Mouse (Mus musculus): ENCODE results near the gene Swsap1.

The Swsap1 gene

DNA sequence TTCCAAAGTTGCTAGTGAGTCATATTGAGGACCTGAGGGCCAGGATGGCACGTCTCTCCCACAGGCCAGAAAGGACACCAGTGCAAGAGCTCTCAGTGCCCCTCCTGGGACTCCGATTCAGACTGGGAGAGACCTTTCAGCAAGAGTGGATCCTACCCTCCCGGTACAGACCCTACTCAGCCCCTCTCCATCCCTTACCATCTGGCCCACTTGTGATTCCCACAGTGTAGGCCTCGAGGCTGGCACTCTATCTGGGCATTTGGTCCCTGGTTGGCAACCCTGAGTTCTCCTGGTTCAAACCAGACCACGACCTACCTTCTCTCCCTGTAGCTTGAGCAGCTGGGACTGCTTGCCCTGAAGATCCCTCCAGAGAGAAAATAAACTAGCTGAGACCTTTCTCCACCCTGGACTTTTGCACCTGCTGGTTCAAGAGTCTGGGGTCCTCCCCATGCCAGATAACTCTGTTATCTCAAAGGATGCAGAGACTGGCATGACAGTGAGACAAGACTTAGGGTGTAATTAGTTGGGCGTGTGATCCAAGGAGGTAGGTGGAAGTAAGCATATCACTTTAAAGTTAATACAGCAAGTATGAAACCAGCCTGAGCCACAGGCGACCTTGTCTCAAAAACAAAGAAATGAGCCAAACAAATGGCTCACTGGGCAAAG is 20.0 kb upstream of the Swsap1 start:
- DNase-seq (ENCODE audit: low spot score in 2 of 2) = no peak

DNA sequence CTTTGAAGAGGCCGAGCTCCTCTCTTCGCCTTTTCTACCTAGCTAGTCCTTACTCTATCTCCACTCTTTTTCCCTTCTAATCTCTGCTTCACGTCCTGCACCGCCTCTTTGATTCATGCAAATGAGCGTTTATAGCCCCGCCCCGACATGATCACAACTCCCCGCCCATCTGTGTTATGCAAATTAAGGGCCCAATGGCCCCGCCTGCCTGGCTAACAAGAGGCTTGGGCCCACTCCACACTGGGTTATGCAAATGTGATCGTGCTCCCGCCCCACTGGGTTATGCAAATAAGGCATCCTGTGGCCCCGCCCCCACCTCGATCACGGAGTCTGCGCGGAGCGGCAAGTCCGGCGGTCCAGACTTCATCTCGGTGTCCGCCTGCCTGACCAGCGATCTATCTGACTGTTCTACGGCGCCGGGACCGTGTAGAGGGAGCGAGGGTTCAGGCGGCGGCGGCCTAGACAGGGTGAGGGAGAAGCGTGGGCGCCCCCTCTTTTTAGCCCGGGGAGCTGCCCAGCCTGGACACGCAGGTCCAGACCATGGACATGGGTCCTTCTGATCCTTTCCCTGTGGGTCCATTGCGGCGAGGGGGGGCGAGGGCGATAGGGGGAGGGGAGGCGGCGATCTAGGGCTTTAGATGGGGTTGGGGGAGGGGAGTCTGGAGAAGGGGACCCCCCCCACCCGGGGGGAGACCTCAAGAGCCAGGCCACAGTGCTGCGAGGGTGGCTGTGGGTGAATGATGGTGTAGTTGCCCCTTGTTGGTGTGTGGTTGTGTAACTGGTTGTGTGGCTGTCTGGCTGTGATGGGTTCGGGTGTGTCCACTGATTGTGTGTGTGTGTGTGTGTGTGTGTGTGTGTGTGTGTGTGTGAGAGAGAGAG is 18.6 kb upstream of the Swsap1 start, which contains the start of gene Plppr2:
TSS of gene Plppr2 (plus strand) at position 342 of the 879 bp plus-strand sequence.
- peak; percentile 91 to 96 for DNase-seq (ENCODE audit: low spot score in 2 of 2)

DNA sequence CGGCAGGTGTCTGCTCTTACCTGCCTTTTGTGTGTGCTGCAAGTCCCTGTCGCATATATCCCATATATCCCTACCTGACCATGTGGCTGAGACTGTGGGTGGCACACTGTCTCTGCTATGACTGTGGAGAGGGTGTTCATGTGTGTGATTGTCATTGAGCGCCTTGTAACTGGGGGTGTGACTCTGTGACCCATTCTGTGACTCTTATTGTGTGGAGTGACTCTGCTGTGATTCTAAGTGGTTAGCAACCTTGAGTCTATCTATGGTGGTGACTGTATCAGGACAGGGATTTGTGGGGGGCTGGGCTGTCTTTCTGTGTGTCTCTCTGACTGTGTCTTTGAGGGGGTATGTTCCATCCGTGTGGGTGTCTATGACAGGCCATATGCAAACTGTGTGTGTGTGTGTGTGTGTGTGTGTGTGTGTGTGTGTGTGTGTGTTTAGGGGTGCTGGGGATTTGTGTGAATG is 17.8 kb upstream of the Swsap1 start:
- no peak for DNase-seq (ENCODE audit: low spot score in 2 of 2)

DNA sequence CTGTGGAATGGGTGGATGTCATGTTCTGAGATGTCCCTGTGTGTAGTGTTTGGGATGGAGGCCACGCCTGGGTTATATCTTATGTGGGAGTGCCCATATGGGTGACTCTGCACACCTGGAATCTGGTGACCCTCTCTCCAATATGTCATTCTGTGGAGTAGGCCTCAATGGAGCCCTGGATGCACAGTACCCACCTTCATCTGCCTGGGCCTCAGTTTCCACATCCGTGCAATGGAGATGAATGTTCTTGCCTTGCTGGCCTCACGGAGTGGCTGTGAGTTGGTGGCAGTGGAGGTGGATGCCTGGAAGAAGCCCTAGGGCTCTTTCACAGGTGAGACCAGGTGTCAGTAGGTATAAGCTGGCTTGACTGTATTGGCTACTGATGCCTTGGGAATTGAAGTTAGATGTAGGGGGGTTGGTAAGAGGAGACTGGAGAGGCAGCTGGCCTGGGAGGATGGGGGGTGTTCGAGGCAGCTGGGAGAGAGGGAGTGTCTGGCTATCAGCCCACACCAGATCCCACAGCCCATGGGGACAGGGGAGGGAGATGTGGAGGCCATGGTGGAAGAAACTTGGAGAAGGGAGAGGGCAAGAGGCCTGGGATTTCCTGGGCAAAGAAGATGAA is 17.2 kb upstream of the Swsap1 start:
- DNase-seq (ENCODE audit: low spot score in 2 of 2) = no peak

DNA sequence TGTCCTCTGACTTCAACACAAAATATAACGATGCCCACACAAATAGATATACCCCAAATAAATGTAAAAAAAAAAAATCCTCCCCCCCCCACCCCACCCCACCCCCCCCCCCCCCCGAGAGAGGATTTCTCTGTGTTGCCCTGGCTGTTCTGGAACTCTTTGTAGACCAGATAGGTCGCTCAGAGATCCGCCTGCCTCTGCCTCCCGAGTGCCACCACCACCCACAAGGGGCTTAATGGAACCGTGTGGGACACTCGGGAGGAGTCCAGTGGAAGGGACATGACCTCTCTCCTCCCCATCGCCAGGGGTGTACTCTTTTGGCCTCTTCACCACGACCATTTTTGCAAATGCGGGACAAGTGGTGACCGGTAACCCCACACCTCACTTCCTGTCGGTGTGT is 12.5 kb upstream of the Swsap1 start:
- no peak for DNase-seq (ENCODE audit: low spot score in 2 of 2)

DNA sequence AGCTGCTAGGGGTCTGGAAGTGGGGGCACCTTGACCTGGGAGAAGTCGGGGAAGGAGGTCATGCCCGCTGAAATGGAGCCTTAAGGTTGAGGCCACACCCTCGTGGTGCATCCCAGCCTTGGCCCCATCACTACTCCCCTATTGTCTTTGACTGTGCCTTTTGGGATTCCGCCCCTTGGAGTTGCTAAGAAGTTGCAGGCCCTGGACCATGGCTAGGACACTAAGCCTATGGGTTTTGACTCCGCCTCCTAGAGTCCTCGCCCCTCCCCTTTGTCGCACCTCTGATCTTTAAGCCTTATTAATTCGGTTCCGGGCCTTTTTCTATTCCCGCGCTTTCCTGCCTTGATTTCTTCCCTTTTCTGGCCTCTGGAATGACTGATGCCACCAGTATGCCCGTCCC is 11.9 kb upstream of the Swsap1 start:
- DNase-seq (ENCODE audit: low spot score in 2 of 2) = no peak

DNA sequence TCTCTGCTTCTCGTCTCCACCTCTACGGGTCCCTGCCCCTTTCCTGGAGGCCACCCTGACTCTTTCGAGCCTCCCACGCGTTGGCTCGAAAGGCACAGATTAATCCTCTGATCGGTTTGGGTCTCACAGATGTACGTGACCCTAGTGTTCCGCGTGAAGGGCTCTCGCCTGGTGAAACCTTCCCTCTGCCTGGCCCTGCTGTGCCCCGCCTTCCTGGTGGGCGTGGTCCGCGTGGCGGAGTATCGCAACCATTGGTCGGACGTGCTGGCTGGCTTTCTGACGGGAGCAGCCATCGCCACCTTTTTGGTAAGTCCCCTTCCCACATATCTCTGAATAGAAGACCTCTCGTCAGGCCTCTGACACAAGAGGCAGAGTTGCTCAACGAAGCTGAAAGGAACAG is 11.3 kb upstream of the Swsap1 start:
- DNase-seq (ENCODE audit: low spot score in 2 of 2) = no peak

DNA sequence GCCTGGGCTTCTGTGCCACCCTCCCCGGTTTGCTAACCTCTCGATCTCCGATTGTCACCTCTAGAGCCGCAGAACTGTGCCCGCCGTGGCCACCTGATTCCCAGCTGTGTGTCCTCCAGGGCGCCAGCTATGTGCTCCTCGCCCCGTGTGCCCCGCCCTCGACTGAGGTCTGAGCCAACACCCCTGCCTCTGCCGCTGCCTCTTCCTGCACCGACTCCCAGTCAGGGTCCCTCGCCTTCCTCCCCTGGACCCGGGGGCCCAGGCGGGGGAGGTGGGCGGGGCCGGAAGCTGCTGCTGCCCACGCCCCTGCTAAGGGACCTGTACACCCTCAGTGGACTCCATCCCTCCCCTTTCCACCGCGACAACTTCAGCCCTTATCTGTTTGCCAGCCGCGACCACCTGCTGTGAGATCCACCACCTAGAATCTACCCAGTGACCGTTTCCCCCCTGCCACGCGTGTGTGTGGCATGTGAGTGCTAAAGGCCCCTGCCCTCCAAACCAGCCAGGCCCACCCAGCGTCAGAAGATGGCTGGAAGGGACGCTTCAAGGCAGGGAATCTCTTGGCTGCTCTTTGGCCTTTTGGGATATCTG is 7.9 kb upstream of the Swsap1 start:
- no peak for DNase-seq (ENCODE audit: low spot score in 2 of 2)

DNA sequence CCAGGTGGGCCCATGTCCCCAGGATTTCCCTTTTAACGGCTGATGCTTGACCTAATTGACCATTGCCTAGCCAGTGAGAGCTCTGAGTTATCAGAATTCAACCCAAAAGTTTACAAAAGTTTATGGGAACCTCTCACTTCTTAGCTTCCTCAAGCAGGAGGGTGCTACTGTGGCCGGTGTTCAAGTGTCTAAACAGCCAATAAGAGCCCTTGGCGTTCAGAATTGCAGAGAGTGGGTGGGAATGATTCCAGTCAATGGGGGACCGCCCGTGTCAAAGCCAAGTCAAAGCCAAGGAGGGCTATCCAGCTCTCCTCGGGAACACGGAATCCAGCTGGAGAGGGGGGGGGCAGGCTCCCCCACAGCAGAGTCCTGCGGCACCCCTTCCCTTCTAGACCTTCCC is 7.4 kb upstream of the Swsap1 start:
- no peak for DNase-seq (ENCODE audit: low spot score in 2 of 2)

DNA sequence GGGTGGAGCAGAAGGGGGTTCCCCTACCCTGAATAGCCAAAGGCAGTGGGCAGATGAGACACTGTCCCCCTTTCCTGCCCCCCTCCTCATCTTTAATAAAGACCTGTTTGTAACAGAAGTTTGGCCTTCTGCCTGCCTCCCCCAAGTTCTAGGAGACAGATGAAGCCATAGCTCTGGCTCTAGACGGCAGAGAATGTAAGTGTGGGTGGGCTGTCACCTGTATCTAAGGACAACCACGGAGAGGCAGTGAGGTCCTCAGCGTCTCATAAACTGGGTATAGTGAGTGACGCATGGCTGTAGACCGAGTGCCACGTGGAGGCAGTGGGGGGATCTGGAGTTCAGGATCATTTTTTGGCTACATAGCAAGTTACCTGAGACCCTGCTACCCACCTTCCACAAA is 6.8 kb upstream of the Swsap1 start:
- DNase-seq (ENCODE audit: low spot score in 2 of 2) = no peak

DNA sequence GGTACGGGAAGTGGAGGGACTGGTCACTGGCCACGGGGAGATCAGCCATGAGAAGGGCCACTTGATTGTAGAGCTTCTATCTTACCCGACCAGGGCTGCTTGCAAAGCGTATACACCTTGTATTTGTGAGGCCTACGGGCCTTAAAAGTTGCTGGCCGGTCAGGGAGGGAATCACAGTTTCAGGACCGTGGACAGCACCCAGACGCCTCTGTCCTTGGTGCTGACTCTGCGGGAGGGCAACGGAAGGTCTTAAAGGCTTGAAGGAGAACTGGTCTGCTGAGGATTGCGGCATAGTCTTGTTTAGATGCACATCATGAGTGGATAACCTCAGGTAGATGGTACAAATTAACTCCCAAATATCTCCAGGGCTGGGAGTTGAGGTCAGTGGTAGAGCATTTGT is 5.2 kb upstream of the Swsap1 start:
- DNase-seq (ENCODE audit: low spot score in 2 of 2) = peak in 1 of 2 experiments; percentile 43

DNA sequence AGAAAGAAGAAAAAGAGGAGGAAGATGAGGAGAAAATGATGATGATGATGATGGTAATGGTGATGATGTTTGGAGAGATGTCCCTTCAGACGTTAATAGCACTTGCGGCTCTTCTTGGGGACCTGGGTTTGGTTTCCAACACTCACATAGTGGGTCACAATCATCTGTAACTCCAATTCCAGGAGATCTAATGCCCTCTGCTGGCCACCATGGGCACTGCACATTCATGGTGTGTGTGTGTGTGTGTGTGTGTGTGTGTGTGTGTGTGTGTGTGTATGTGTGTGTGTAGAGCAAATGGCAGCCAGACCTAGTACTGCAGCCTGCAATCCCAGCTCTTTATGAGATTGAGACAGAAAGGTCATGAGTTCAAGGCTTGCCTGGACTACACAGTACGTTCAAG is 3.6 kb upstream of the Swsap1 start:
- no peak for DNase-seq (ENCODE audit: low spot score in 2 of 2)

DNA sequence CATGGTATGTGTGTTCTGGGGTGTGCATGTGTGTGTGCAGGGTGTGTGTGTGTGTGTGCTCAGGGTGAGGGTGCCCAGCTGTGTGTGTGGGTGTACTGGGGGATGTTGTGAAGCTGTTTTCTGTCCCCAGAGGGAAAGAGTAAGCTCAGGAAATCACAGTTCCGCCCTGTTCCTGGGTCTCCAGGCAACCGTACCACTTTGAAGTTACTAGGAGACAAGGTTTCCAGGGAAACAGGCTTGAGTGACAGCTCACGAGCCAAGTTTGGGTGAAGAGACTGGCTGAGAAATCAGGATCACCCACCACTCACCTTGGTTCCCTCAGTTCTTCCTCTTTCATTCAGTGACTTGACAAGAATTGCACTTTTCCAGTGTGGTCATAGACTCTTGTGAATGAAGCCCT is 2.0 kb upstream of the Swsap1 start:
- DNase-seq (ENCODE audit: low spot score in 2 of 2) = no peak

DNA sequence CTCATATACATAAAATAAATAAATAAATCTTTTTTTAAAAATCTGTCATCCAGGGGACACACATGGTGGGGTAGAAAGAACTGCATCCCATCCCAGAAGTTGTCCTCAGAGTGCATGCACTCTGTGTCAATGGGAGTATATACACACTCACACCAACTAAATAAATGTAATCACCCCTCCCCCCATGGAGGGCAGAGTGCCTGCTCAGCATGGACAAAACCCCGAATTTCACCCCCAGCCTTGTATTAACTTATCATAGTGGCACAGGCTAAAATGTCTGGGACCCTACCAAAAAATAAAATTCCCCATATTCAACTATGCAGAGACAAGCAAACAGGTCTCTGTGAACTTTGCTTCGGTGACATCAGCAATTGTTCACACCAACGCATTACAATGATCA is 920 bp upstream of the Swsap1 start:
- no peak for DNase-seq (ENCODE audit: low spot score in 2 of 2)

DNA sequence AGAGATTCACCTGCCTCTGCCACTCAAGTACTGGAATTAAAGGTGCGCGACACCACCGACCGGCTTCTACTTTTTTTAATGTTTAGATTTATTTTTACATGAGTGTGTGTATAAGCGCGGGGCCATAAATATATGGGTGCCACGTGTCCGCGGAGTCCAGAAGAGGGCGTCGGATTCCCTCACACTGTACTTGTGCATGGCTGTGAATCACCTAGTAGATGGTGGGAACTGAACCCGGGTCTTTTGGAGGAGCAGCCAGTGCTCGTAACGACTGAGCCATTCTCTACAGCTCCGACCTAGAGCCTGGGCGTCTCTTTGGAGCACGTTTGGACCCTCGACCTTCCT is 358 bp upstream of the Swsap1 start:
- DNase-seq (ENCODE audit: low spot score in 2 of 2) = no peak

DNA sequence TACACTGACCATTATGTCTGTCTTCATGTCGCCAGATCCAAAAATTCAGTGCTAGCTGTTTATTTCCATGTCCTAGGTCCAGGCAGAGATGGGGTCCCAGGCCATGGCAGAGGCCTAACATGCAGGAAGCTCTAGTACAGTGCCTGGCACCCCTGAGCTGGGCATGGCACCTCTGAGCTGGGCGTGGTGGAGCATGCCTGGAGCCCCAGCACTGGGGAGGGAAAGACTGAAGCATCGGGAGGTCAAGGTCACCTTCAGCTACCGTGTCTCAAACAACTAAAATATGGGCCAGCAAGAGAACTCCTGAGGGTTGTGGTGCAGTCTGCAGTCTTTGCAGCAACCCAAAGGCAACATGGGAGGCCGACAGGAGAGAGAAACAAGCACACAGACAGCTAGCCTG is 2.8 kb downstream of the Swsap1 start:
- no peak for DNase-seq (ENCODE audit: low spot score in 2 of 2)

DNA sequence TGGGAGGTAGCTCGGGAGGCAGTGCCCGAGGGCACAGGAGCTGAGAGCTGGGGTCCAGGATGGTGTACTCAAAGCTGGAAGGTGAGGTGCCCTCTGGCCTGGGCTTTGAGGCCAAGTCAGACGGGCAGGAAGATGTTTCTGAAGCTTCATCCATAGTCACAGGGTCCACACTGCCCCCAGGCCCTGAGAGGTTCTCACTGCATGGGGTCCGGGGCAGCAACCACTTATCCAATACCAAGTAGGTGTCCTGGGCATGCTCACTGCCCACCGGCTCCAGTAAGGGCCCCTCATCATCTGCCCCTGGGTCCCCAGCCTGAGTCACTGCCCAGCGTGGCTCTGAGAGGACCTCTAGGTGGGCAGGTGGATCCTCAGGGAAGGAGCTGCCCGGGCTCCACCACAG is 3.7 kb downstream of the Swsap1 start:
- DNase-seq (ENCODE audit: low spot score in 2 of 2) = no peak

DNA sequence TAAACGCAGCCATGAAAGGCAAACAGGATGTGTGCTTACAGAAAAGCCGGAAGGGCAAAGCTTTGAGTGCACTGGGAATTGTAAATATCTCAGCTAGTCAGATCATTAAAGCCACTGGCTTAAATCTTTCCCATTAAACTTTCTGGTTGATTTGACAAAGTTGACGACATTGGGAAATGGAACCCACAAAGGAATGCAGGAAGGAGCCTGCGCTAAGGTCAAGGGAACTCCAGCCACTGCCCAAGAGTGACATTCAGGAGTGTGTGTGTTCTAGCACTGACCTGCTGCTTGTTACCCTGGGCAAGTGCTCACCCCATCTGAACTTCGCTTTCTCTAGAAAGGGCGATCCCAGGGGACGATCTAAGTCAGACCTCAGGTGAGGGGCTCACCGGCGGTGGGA is 4.6 kb downstream of the Swsap1 start:
- no peak for DNase-seq (ENCODE audit: low spot score in 2 of 2)

DNA sequence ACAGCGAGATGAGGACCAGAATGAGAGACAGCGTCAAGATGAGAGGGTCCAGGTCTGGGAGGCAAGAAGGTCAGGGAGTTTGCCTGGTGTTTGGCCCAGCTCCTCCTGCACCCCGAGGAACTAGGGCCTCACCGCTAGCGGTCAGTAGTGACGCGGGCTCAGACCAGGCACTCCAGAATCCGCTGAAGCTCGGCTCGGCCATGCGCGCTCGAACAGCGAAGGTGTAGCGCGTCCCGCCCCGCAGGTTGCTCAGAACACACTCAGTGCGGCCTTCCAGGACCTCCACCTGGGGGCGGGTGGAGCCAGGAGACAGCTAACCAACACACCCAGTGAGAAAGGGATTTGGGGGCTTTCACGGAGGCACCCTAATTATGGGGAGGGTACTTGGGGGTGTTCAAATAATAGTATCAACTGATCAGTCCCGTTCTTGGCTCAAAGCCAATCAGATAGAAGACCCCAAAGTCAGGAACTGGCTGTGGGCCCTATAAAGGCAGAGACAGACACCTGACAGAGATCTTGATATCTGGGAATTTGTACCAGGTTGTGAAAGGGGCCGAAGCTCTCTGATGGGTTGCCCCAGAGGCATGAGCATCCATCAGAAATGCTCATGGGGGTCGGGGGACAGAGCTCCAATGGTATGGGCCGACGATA is 5.1 kb downstream of the Swsap1 start:
- DNase-seq (ENCODE audit: low spot score in 2 of 2) = no peak

DNA sequence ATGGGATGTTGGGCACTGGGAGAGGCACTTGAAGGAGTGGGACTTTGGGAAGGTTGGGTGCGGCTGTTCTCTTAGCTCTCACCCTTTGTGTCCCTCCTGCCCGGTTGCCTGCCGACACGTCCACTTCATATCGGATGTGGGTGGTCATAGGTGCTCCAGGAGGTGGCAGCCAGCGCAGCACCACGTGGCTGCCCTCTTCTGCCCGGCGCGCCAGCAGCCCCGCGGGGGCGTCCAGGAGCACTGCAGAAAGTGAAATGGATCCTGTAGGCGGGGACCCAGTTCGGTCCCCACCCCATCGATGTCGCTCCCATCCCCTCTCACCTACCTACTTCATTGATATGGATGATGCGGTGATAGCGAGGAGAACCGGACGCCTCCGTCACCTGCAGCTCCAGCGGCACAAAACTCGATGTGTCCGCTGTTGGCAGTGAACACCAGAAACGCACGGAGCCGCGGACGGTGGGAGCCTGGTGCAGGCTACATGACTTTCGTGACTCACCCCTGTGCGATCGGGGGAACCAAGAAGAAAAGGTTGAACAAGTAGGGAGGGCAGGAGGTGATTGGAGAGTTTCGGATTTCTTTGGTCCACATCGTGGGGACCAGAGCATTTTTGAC is 5.9 kb downstream of the Swsap1 start:
- no peak for DNase-seq (ENCODE audit: low spot score in 2 of 2)

DNA sequence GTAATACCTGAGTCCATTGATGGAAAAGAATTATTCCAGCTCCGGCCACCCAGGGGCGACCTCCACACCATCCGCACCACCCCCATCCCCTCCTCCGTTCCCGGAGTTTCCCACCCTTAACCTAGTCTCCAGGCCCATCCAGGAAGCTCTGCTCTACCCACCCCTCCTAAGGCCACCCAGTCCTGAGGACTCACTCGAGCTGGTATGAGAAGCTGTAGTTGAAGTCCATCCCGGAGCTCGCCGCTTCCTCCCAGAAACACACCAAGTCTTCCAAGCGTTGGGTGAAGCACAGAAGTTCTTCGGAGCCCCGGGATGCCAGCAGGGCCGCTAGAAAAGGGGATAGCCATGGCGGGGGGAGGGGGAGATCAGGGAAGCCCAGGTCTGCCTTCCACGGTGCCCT is 6.5 kb downstream of the Swsap1 start:
- DNase-seq (ENCODE audit: low spot score in 2 of 2) = no peak

Data from heart, adult 9 months (tissue).